Mouse (Mus musculus): ENCODE results near the gene Paqr6. TPM values are rescaled to one million over a fixed set of nuclear protein-coding genes. Genes with fewer than 3 reads are reported as not detected.
"Not testable (repeated sequence)": the region's sequence is repeated elsewhere in the genome, so short reads cannot be mapped to it uniquely, and the experiment has no call there.

The Paqr6 gene
- total RNA-seq, 2 experiments from 2014 or later, result 2.5 to 3.3 TPM

GRCm38 (mm10) chr3:88363700-88364099 lies 684 bp upstream of the Paqr6 start:
- peak in 1 of 2 experiments; percentile 39 for DNase-seq (ENCODE audit: low spot score in 2 of 2)
- intact Hi-C loops (cut with DNase I), result no loop called here

- no peak for DNase-seq (ENCODE audit: low spot score in 2 of 2)
- intact Hi-C loops (cut with DNase I), result no loop called here
Observed at GRCm38 (mm10) chr3:88365705-88366361, 1.4 kb downstream of the Paqr6 start.

GRCm38 (mm10) chr3:88366830-88367428 lies 2.5 kb downstream of the Paqr6 start:
- intact Hi-C loops (cut with DNase I), result not testable (repeated sequence)
- peak; percentile 70 to 74 for DNase-seq (ENCODE audit: low spot score in 2 of 2)

- DNase-seq (ENCODE audit: low spot score in 2 of 2); intact Hi-C loops (cut with DNase I): not testable (repeated sequence)
Observed at GRCm38 (mm10) chr3:88367517-88367916, 3.1 kb downstream of the Paqr6 start.

- intact Hi-C loops (cut with DNase I); DNase-seq (ENCODE audit: low spot score in 2 of 2): not testable (repeated sequence)
Observed at GRCm38 (mm10) chr3:88368511-88368910, 4.1 kb downstream of the Paqr6 start.

- DNase-seq (ENCODE audit: low spot score in 2 of 2); intact Hi-C loops (cut with DNase I): not testable (repeated sequence)
Observed at GRCm38 (mm10) chr3:88372643-88373042, 8.3 kb downstream of the Paqr6 start, which contains the start of gene Bglap3. Gene Bglap3, minus strand, starts transcription at chr3:88372743.

- intact Hi-C loops (cut with DNase I), result not testable (repeated sequence)
- DNase-seq (ENCODE audit: low spot score in 2 of 2), result peak in 1 of 2 experiments; percentile 30
Observed at GRCm38 (mm10) chr3:88375750-88376626, 11.6 kb downstream of the Paqr6 start.

GRCm38 (mm10) chr3:88376644-88377043 lies 12.3 kb downstream of the Paqr6 start:
- DNase-seq (ENCODE audit: low spot score in 2 of 2); intact Hi-C loops (cut with DNase I): not testable (repeated sequence)

- intact Hi-C loops (cut with DNase I), result not testable (repeated sequence)
Observed at GRCm38 (mm10) chr3:88378599-88378998, 14.2 kb downstream of the Paqr6 start, which contains the start of gene Bglap2. Gene Bglap2, minus strand, starts transcription at chr3:88378699.

GRCm38 (mm10) chr3:88381389-88382315 lies 17.3 kb downstream of the Paqr6 start:
- intact Hi-C loops (cut with DNase I), result not testable (repeated sequence)

More at GRCm38 (mm10) chr3:88378599-88378998, 14.2 kb downstream of the Paqr6 start, which contains the start of gene Bglap2:
- not testable (repeated sequence) for DNase-seq (ENCODE audit: low spot score in 2 of 2)

GRCm38 (mm10) chr3:88382383-88382782 lies 18.0 kb downstream of the Paqr6 start:
- intact Hi-C loops (cut with DNase I); DNase-seq (ENCODE audit: low spot score in 2 of 2): not testable (repeated sequence)

More at GRCm38 (mm10) chr3:88381389-88382315, 17.3 kb downstream of the Paqr6 start:
- DNase-seq (ENCODE audit: low spot score in 2 of 2), result peak in 1 of 2 experiments; percentile 34

- intact Hi-C loops (cut with DNase I), result no loop called here
- no peak for DNase-seq (ENCODE audit: low spot score in 2 of 2)
Observed at GRCm38 (mm10) chr3:88384364-88384763, 20.0 kb downstream of the Paqr6 start, which contains the start of gene Bglap. Gene Bglap, minus strand, starts transcription at chr3:88384464.

GRCm38 (mm10) chr3:88393776-88394375 lies 29.5 kb downstream of the Paqr6 start:
- intact Hi-C loops (cut with DNase I), result no loop called here
- no peak for DNase-seq (ENCODE audit: low spot score in 2 of 2)

- intact Hi-C loops (cut with DNase I), result no loop called here
- no peak for DNase-seq (ENCODE audit: low spot score in 2 of 2)
Observed at GRCm38 (mm10) chr3:88395288-88395687, 30.9 kb downstream of the Paqr6 start.

- intact Hi-C loops (cut with DNase I), result no loop called here
- DNase-seq (ENCODE audit: low spot score in 2 of 2), result no peak
Observed at GRCm38 (mm10) chr3:88395742-88396141, 31.4 kb downstream of the Paqr6 start.

- DNase-seq (ENCODE audit: low spot score in 2 of 2), result no peak
- intact Hi-C loops (cut with DNase I), result no loop called here
Observed at GRCm38 (mm10) chr3:88398666-88399065, 34.3 kb downstream of the Paqr6 start.

GRCm38 (mm10) chr3:88403522-88404230 lies 39.3 kb downstream of the Paqr6 start:
- intact Hi-C loops (cut with DNase I), result no loop called here

More at GRCm38 (mm10) chr3:88403522-88404230, 39.3 kb downstream of the Paqr6 start:
- no peak for DNase-seq (ENCODE audit: low spot score in 2 of 2)
